Mouse (Mus musculus): Measurements from ENCODE around the gene Tm7sf2. TPM values are rescaled to one million over a fixed set of nuclear protein-coding genes. Genes with fewer than 3 reads are reported as not detected.

The Tm7sf2 gene
- polyA plus RNA-seq, 1 experiment from 2014 or later = 30.0 TPM

DNA sequence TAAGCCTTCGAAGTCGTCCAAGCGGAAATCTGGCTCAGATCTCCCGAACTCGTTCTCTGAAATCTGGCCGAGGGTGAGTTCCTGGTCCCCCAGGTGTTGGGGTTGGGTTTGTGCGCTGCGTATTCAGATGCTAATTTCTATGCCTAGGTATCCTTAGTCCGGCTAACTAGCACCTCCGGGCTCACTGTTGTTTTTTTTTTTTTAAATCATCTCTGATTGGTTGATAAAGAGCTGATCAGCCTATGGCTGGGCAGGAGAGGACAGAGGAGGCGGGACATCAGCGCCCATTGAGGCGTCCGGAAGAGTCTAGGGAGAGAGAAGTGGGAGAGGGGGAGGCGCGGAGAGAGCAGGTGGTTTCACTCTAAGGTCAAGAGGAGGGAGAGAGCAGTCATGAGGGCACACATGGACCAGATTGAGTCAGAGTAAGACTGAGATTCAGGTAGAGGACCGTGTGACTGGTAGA lies 17.3 kb upstream of the Tm7sf2 start:
- Histone ChIP-seq H3K4me3 (replicated peaks) (peak overlapping the region; percentile 72), H3K9me3 (no peaks in the 10 kb centered on the region), H3K4me2 (peak overlapping the region; percentile 78), H3K27ac (peak overlapping the region; percentile 77), H3K27me3 (replicated peaks) (no peaks in the 10 kb centered on the region), H3K36me3 (peaks cover 17% of the 10 kb centered on the region), H3K4me1 (peaks cover 16% of the 10 kb centered on the region), H3K9ac (peak overlapping the region; percentile 40; the same call in 1 of the 2 replicates)
- 0% methylated on average over 17 of the region's 17 CpGs for WGBS
- peak; percentile 69 for ATAC-seq (ENCODE audit: insufficient read depth, low FRiP score, low read depth)

DNA sequence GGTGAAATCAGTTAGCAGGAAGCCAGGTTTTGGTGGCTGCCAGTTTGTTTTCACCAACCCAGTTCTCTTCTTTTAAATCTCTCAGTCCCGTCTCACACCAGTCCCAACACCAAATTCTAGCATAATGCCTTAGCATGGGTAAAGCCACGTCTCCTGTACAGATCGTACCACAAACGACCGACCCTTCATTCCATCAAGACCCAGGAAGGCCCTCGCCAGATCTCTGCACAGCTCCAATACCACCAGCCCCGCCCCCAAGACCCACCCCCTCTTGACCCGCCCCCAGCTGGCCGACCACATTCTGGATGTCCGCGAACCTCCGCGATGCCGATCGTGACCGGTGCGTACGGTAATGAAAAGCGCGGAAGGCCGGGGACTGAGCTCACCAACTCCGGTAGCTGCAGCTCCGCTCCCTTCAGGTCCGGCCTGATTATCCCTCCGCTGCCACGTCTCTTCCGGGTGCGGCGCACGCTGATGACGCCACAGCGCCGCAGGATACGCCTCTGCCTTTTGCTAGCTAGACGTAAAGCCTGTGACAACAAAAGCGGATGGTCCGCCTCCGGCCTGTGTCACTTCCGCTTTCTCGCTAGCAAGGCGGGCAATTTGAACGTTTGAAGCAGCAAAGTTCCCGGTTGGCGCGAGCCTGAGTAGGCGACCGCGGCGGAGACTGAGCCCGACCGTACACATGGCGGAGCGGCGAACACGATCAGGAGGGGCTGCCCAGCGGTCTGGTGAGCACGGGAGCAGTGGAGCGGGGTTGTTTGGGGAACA lies 16.5 kb upstream of the Tm7sf2 start, which contains the start of the genes Zfpl1 and Cdca5:
Gene Zfpl1 (minus strand): TSS at position 479 of the 771 bp plus-strand sequence.
Gene Cdca5 (plus strand): TSS at position 506 of the 771 bp plus-strand sequence.
- H3K9ac ChIP-seq = peak within 1 kb of the TSS; percentile 60
- H3K27me3 ChIP-seq (replicated peaks) = no peaks in the 10 kb centered on the region
- peak within 1 kb of the TSS; percentile 72 for H3K4me3 ChIP-seq (replicated peaks)
- under 1% methylated on average over 58 of the region's 58 CpGs for WGBS
- peak within 1 kb of the TSS; percentile 77 for H3K27ac ChIP-seq
- ATAC-seq (ENCODE audit: insufficient read depth, low FRiP score, low read depth) = peak; percentile 88
- H3K36me3 ChIP-seq = peaks cover 20% of the 10 kb centered on the region
- peak within 1 kb of the TSS; percentile 82 for H3K4me2 ChIP-seq
- no peaks in the 10 kb centered on the region for H3K9me3 ChIP-seq
- H3K4me1 ChIP-seq = peaks cover 16% of the 10 kb centered on the region

DNA sequence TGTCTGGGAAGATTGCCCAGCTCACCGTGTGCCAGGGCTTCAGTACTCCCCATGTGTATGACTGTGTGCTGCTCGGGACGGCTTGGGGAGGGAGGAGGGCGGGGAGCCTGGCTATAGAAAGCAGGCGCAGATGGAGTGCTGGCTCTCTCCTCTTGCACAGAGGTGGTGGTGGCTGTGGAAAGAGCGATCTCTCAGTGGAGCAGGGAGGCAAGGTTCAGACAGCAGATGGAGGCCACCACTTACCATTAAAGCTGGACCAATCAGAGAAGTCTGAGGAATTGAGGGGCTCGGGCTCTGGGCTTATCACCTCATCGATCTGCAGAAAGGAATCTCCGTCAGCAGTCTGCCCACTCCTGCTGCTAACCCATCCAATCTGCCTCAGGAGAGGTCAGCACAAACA lies 14.0 kb upstream of the Tm7sf2 start, which contains the start of gene Gm28374:
Gene Gm28374 (minus strand): TSS at position 101 of the 400 bp plus-strand sequence.
- no peak for ATAC-seq (ENCODE audit: insufficient read depth, low FRiP score, low read depth)
- H3K36me3 ChIP-seq = peaks cover 17% of the 10 kb centered on the region
- no peak within 1 kb of the TSS for H3K4me3 ChIP-seq (replicated peaks)
- no peaks in the 10 kb centered on the region for H3K9me3 ChIP-seq
- no peak within 1 kb of the TSS for H3K4me2 ChIP-seq
- no peak within 1 kb of the TSS for H3K9ac ChIP-seq
- H3K27me3 ChIP-seq (replicated peaks) = no peaks in the 10 kb centered on the region
- H3K4me1 ChIP-seq = peaks cover 16% of the 10 kb centered on the region
- WGBS = 86% methylated on average over 9 of the region's 9 CpGs
- H3K27ac ChIP-seq = no peak within 1 kb of the TSS

DNA sequence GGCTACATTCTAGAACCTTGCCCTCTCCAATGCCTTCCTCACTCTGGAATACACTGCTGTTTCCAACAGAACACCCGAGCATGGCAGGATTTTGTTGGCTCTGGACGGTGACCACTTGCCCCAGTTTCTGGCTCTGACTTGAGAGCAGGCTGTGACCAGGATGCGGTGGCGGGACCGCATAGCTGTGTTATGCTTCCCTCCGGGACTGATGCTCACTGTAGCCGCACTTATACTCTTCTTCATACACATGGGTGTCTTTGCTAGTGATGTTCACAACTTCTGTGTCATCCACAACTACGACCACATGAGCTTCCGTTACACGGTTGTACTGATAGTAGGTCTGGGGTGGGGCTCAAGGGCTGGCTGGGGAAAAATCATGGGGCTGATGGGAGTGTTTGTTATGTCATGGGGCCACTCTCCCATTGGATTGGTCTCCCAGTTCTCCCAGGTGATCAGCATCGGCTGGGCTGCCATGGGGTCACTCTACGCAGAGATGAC lies 11.9 kb upstream of the Tm7sf2 start, which contains the start of gene Tmem262:
Gene Tmem262 (plus strand): TSS at position 51 of the 498 bp plus-strand sequence.
- no peaks in the 10 kb centered on the region for H3K9me3 ChIP-seq
- H3K4me1 ChIP-seq = peaks cover 22% of the 10 kb centered on the region
- no peak within 1 kb of the TSS for H3K27ac ChIP-seq
- no peak within 1 kb of the TSS for H3K4me2 ChIP-seq
- peaks cover 22% of the 10 kb centered on the region for H3K36me3 ChIP-seq
- 91% methylated on average over 12 of the region's 12 CpGs for WGBS
- H3K9ac ChIP-seq = no peak within 1 kb of the TSS
- no peak for ATAC-seq (ENCODE audit: insufficient read depth, low FRiP score, low read depth)
- H3K4me3 ChIP-seq (replicated peaks) = no peak within 1 kb of the TSS
- H3K27me3 ChIP-seq (replicated peaks) = no peaks in the 10 kb centered on the region

DNA sequence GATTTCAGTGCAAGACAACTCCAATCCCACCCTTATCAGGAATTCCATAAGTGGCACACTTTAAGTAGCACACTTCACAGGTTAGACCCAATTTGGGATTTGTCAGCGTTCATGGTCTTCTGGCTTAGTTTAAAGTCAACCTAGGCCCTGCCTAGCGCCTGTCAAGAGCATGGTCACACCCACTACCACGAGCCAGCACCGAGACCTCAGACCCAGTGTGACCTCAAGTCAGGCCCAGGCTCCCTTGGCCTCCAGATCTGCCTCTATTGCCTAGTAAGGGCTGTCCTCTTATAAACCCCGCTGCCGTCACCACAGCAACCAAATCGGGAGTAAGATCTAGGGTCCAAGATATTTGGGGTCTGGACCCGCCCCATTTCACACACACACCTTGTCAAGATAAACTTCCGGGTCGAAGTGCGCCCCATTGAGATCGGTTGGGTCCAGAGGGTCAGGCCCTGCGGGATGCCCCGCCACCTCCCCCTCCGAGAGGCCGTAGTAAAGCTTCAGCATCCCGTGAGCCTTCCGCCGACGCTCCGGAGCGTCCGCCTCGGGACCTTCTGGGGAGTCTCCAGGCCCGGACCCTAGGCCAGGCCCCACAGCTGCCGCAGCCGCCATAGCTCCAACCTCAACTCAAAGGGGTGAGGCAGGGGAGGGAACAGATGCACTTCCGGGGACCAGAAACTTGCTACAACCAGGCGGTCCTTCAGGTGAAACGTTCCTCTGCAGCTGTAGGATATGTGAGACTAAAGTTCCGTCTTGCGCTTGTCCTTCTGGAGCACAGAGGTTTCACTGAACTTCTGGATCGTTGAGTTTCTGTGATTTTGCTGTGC lies 8.6 kb upstream of the Tm7sf2 start, which contains the start of gene Vps51:
Gene Vps51 (minus strand): TSS at position 668 of the 830 bp plus-strand sequence.
- H3K9me3 ChIP-seq = no peaks in the 10 kb centered on the region
- under 1% methylated on average over 33 of the region's 33 CpGs for WGBS
- ATAC-seq (ENCODE audit: insufficient read depth, low FRiP score, low read depth) = peak; percentile 85
- H3K9ac ChIP-seq = peak within 1 kb of the TSS; percentile 67; the same call in 1 of the 2 replicates
- peaks cover 16% of the 10 kb centered on the region; the same call in 1 of the 2 replicates for H3K4me1 ChIP-seq
- peaks cover 14% of the 10 kb centered on the region for H3K36me3 ChIP-seq
- H3K27me3 ChIP-seq (replicated peaks) = no peaks in the 10 kb centered on the region
- peak within 1 kb of the TSS; percentile 92 for H3K4me3 ChIP-seq (replicated peaks)
- peak within 1 kb of the TSS; percentile 89 for H3K27ac ChIP-seq
- H3K4me2 ChIP-seq = peak within 1 kb of the TSS; percentile 80

DNA sequence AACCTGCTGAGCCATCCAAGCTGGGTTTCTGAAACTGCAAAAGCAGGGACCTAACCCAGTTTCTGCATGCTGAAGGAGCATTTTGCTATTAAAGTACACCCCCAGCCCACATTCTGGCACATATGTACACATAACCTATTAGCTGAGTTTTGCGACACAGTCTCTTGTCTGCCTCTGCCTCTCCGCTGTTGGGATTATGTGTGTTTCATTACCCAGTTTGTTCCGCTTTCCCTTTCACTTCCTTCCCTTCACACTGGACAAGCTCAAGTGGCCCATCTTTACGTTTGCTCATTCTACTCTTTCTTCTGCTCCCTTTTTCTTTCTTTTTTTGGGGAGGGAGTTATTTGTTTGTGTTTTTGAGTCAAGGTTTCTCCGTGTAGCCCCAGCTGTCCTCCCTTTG lies 5.7 kb upstream of the Tm7sf2 start:
- Histone ChIP-seq H3K4me1 (peaks cover 16% of the 10 kb centered on the region; the same call in 1 of the 2 replicates), H3K9me3 (no peaks in the 10 kb centered on the region), H3K27me3 (replicated peaks) (no peaks in the 10 kb centered on the region), H3K27ac (no peak overlapping the region), H3K4me3 (replicated peaks) (no peak overlapping the region), H3K4me2 (no peak overlapping the region), H3K9ac (no peak overlapping the region), H3K36me3 (peaks cover 26% of the 10 kb centered on the region)
- no peak for ATAC-seq (ENCODE audit: insufficient read depth, low FRiP score, low read depth)
- 83% methylated on average over 5 of the region's 5 CpGs for WGBS

DNA sequence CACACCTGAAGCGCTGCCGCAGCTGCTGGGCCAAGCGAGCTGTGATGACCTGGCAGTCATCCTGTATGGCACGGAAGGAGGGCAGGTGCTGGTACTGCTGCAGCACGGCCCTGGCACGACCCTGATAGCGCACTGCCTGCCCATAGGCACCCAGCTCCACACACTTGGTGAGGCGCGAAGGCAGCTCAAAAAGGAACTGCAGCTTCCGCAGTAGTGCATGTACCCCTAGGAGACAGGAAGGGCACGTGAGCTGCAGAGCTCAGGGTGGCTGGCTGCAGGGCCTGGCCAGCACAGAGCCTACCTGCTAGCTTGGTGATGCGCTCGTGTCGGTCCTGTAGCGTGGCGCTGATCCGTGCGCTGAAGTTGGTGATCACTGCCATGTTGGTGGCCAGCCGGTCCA lies 3.1 kb upstream of the Tm7sf2 start:
- H3K27ac ChIP-seq = no peak overlapping the region
- H3K4me2 ChIP-seq = no peak overlapping the region

DNA sequence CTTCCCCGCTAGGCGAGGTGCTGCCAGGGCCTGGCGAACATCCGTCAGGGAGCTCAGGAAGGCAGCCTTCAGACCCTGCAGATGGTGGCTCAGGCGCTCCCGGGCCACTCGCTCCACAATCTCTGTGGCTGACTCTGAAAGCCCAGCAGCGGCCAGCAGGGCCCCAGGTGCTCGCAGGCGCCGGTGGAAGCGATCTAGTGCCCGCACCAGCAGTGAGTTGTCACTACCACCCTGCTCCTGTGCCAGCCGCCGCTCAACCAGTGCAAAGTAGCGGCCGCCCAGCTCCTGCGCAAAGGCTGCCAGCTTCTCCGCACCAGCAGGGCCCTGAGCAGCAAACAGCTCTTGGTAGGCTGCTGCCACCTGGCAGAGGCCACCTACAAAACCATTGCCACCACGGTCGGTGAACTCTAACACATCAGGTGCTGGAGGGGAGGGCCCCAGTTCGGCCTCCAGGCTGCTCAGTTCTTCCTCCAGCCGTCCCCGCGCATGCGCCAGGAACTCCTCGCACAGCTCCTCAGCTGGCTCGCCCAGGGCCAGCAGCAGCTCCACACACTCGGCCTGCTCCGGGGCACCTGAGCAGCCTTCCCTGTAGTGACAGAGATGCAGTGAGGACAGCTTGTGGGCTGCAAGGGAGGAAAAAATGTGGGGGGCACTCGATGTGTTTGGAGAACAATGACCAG lies 2.5 kb upstream of the Tm7sf2 start:
- Histone ChIP-seq H3K9me3 (no peaks in the 10 kb centered on the region), H3K4me1 (peaks cover 28% of the 10 kb centered on the region), H3K9ac (no peak overlapping the region), H3K4me3 (replicated peaks) (no peak overlapping the region), H3K27ac (no peak overlapping the region), H3K36me3 (peaks cover 28% of the 10 kb centered on the region), H3K4me2 (no peak overlapping the region), H3K27me3 (replicated peaks) (no peaks in the 10 kb centered on the region)
- no peak for ATAC-seq (ENCODE audit: insufficient read depth, low FRiP score, low read depth)
- 89% methylated on average over 31 of the region's 31 CpGs for WGBS

More for the DNA sequence above, 3.1 kb upstream of the Tm7sf2 start:
- Histone ChIP-seq H3K9me3 (no peaks in the 10 kb centered on the region), H3K36me3 (peaks cover 28% of the 10 kb centered on the region), H3K9ac (no peak overlapping the region), H3K4me1 (peaks cover 32% of the 10 kb centered on the region), H3K27me3 (replicated peaks) (no peaks in the 10 kb centered on the region), H3K4me3 (replicated peaks) (no peak overlapping the region)
- ATAC-seq (ENCODE audit: insufficient read depth, low FRiP score, low read depth) = no peak
- WGBS = 90% methylated on average over 19 of the region's 19 CpGs

DNA sequence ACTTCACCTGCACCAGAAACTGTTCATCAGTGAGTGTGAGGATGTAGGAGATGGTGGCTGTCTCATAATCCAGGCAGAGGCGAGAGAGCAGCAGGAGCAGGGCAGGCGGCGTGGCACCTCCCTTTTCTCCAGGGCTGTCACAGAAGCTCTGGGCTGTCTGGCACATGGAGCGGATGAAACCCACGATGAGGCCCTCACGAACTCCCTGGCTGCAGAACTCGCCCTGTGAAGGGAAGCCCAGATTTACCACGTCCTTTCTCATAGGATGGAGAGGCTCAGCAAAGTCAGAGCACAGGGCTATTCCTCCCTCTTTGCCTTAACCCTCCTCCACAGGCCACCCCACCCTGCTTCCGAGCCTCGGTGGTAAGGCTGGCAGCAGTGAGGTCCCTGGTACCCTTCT lies 1.7 kb upstream of the Tm7sf2 start:
- ATAC-seq (ENCODE audit: insufficient read depth, low FRiP score, low read depth) = no peak
- peaks cover 22% of the 10 kb centered on the region for H3K36me3 ChIP-seq
- no peak overlapping the region for H3K4me3 ChIP-seq (replicated peaks)
- no peaks in the 10 kb centered on the region for H3K9me3 ChIP-seq
- 90% methylated on average over 10 of the region's 10 CpGs for WGBS
- no peak overlapping the region for H3K27ac ChIP-seq
- H3K9ac ChIP-seq = no peak overlapping the region
- H3K4me1 ChIP-seq = peaks cover 22% of the 10 kb centered on the region
- H3K4me2 ChIP-seq = no peak overlapping the region
- H3K27me3 ChIP-seq (replicated peaks) = no peaks in the 10 kb centered on the region

DNA sequence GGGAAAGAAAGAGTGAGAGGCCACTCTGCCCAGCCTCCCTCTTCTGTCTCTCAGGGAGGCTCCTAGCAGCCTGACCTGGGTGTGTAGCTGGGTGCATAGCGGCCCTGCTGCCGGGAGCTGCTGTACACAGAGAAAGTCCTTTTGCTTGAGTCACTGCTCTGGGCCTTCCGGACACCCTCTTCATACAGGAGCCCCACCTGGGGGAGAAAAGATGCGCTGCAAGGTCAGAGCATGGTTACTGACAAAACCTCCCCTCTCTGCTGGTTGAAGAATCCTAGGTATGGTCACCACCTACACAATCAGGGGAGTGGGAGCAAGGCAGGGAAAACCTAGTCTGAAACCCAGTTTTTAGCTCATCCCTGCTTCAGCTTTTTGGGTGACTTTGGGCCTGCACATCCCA lies 778 bp upstream of the Tm7sf2 start:
- Histone ChIP-seq H3K9me3 (no peaks in the 10 kb centered on the region), H3K9ac (no peak overlapping the region), H3K4me2 (no peak overlapping the region), H3K36me3 (peaks cover 22% of the 10 kb centered on the region), H3K4me1 (peaks cover 20% of the 10 kb centered on the region), H3K27me3 (replicated peaks) (no peaks in the 10 kb centered on the region), H3K27ac (no peak overlapping the region), H3K4me3 (replicated peaks) (no peak overlapping the region)
- ATAC-seq (ENCODE audit: insufficient read depth, low FRiP score, low read depth) = no peak
- 67% methylated on average over 4 of the region's 4 CpGs for WGBS
